Mouse (Mus musculus): Measurements from ENCODE around the gene Pzp.

The Pzp gene

GRCm38 (mm10) chr6:128436356-128437005 is 90.0 kb downstream of the Pzp start:
- no peak for DNase-seq (ENCODE audit: low read depth, low spot score)

DNA sequence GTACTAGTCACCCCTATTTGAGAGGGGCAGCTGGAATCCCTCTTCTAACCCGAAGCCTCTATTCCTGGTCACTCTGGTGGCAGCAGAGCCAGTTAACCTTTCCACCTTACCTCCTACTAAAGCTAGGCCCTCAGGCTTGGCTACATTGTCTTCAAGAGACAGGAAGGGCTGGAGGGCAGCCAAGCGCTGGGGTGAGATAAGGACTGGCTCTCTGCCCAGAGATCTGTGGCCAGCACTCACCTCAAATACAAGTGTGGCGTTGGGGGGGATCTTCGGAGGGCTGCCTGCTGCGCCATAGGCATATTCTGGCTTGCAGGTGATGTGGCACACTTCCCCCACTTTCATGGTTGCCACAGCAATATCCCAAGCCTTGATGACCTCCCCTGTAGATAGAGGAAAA is 91.0 kb downstream of the Pzp start:
- DNase-seq (ENCODE audit: low read depth, low spot score): peak; percentile 79
